Mouse (Mus musculus): ENCODE data around the gene Stk32c. TPM values are rescaled to one million over a fixed set of nuclear protein-coding genes. Genes with fewer than 3 reads are reported as not detected.

Stk32c gene
- total RNA-seq, 2 experiments from 2014 or later: 3.8 to 4.3 TPM

DNA sequence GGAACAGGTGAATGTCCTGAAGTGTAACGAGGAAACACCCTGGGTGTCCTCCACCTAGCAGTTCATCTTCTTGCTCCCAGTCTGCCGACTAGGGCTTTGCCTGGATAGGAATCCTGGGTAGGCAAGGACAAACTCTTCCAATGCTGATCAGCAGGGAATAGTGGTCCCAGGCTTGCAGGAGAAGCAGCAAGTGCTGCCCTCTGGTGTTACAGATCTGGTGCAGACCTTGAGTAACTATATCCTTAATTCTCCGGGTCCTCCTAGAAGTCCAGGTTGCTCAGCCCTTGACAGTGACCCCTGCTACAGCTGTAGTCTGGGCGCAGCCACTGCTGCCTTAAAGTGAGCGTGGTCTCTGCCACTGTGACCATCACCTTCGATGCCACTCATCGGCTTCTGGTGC is 13.0 kb downstream of the Stk32c start:
- DNase-seq (ENCODE audit: low spot score in 2 of 2): no peak

DNA sequence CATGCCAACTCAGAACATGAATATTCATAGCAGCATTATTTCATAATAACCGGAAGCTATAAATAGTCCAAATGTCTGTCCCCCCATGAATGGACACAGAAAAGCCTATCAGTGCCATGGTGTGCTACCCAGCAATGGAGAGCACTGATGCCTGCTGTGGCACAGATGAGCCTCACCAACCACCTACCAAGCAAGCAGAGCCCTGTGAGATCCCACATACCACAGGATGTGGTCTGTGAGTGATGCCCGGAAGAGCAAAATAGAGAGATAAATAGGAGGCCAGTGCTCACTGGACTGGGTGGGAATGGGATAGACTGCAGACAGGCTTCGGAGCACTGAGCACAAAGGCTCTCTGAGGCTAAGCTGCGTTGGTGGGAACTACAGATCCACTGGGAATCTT is 16.1 kb downstream of the Stk32c start:
- no peak for DNase-seq (ENCODE audit: low spot score in 2 of 2)

DNA sequence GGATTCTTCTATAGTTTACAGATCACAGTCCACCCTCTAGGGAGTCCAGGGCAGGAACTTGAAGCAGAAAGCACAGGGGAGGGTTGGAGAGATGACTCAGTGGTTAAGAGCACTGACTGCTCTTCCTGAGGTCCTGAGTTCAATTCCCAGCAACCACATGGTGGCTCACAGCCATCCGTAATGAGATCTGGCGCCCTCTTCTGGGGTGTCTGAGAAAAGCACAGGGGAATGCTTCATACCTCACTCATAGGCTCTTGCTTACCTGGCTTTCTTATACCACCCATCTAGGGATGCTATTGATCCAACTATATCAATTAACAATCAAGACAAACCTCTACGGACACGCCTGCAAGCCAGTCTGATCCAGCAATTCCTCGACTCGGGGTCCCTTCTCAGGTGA is 21.5 kb downstream of the Stk32c start:
- no peak for DNase-seq (ENCODE audit: low spot score in 2 of 2)

DNA sequence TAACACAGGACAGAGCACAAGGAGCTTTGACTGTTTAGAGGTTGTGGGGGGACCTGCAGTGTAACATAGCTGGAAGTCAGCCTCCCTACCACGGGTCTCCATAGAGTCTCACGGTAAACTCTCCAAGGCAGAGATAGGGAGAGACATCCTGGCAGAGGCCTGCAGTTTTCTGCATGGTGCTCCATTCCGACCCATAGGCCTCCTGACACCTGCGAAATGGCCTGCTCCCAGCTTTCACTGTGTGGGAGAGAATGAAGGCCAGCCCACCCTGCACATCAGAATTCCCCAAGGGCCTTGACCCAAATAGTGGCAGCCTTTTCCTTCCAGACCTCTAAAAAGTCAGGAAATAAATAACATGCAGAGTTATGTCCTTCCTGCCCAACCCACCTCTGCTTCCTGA is 22.5 kb downstream of the Stk32c start:
- DNase-seq (ENCODE audit: low spot score in 2 of 2): no peak

DNA sequence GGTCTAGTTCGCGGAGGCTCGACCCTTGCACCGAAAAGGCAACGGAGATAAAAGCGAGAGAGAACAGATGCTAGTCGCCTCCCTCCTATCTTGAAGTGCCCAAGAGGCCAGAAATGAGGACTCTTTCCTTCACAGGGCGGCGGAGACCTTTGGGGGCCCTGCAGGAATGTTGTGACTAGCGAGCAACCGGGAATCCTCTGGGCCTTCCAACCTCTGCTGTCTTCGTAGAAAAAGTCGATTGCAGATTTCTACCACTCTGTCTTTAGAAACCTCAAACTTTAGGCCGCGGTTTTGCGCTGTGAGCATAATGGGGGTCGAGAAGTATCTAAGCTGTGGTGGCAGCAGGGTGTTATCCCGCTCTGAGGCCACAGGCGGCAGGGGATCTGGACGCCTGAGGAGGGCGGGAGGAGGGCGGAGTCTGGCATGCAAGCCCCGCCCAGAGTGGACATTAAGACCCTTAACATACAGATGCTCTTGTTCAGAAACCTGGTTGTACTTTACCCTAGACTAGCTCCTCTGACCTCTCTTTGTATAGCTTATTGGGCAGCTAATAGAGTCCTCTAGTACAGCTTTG is 24.4 kb downstream of the Stk32c start:
- DNase-seq (ENCODE audit: low spot score in 2 of 2): no peak

DNA sequence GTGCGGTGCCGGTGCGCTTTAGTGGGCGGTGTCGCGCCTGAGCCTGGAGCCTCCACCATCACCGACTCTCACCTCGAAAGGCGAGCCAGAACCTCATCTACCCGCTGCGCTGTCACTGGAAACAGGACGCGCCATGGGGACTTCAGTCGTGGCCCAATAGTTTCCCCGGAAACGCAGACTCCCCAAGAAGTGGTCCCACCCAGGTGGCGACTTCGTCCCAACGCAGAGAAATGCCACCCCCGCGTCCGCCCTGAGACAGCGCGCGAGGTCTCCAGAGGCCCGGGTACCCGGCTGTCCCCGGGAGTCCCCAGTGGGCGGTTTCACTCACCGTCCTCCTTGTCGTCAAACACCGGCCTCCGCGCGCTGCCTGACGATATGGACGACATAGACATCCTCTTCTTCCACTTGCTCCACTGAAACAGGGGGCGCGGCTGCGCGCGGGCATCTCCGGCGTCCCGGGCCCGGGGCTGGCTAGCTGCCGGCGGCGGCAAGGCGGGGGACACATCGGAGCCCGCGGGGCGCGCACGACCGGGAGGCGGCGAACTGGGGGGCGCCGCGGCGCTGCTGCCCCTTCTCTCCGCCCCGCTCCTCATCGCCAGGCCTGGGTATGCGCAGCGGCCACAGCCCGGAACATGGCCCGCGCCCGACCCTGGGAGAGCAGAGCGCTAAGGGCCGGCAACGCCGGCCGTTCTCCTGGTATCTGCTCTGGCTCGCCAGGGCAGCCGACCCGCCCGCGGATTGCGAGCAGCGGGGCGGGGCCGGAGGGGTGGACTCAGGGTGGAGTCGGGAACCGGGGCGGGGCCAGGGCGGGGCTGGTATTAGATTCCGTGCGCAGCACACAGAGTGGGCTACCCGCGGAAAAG is 25.1 kb downstream of the Stk32c start:
- peak; percentile 50 to 56 for DNase-seq (ENCODE audit: low spot score in 2 of 2)

DNA sequence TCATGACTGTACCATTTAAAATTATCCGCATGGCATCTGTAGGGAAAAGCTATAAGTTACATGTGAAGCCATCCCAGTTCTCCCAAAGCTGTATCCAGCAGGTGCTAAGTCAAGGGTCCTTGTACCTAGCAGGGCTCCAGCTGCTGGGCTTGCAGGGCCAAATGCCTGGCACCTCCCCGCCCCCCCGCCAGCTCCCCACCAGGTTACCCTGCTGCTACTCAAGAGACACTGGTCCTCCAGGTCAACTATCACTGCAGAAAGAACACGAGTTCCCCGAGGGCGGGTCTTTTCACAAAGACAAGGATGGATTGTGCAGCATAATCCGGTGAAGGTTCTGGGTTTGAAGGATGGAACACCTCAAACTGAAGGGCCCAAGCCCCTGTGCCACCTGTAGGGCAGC is 25.8 kb downstream of the Stk32c start:
- no peak for DNase-seq (ENCODE audit: low spot score in 2 of 2)

DNA sequence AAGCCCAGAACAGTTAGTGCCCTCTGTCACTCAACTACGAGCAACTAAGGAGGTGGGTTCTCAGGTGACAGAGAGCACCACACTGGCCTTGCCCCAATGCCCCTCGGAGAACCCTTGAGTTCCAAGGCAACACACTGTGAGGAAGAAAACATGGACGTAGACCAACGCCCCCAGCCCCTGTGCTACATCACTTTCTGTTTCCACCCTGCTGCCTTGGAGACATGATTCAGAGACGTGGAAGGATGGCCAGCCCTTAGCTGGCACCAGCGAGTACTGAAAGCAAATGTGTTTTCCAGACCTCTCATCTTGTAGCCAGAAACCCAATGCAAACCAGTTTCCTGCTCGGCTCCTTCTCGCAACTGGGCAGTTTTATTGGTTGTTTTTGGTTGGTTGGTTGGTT is 26.7 kb downstream of the Stk32c start:
- no peak for DNase-seq (ENCODE audit: low spot score in 2 of 2)

DNA sequence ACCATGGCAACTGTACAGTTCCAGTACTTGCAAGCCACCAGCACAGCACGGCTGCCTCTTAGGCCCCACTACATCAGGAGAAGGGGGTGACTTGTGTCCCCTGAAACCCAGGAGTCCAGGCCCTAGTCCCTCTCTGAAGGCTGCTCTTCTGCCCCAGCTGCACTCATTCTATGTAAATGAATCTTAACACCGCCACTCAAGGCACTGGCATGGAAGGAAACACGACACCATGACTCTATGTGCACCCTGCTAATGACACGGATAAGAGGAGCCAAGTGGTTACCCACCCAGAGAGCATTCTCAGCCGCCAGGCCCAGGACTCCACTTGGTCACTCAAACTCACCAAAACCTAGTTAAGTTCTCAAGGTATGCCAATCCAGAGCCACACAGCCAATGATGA is 27.1 kb downstream of the Stk32c start:
- DNase-seq (ENCODE audit: low spot score in 2 of 2): no peak

DNA sequence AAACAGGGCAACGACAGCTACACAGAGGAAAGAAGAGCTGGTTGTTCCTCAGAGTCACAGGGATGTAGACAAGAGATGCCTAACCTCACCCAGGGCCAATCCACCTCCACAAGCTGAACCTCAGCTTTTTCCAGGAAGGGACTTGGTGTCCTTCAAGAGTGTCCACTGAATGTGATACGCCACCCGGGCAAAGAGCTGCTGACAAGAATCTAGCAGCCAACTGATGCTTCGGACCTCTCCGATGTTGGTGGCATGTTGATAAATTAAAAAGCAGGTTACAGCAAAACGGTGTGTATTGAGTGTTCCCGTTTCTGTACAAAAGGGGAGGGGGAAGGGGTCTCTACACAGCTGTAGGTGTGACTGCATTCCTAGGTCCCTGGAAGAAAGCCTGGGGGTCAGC is 28.3 kb downstream of the Stk32c start:
- no peak for DNase-seq (ENCODE audit: low spot score in 2 of 2)

DNA sequence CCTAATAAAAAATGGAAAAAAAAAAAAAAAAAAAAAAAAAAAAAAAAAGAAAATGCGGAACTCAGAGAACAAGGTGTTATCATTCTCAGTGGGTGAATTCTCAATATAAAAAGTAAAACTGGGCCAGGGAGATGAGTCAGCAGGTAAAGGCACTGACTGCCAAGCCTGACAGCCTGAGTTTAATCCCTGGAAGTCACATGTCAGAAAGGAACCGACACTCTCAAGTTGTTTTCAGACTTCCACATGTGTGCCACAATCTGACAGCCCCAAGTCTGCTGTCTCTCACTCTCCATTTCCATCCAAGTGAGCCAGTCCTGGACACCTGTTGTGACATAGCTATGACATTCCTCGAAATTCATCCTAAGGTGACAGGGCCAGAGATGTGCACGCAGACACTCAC is 28.7 kb downstream of the Stk32c start:
- DNase-seq (ENCODE audit: low spot score in 2 of 2): no peak

DNA sequence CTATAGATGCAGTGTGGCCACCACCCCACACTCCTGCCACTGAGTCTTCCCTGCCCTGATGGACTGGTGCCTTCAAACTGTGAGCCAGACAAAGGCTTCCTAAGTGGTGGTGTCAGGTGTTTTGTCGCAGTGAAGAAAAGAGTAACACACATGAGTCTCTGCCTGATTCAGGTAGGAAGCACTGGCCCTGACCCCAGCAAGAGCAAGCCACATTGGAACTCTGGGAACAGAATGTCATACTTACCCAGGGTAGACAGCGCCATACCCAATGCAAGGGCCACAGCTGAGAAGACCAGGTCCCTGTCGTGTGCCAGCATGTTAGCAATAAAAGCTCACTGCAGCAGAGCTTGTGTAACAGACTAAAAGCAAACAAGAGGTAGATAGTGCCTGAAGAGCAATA is 33.0 kb downstream of the Stk32c start:
- DNase-seq (ENCODE audit: low spot score in 2 of 2): no peak

DNA sequence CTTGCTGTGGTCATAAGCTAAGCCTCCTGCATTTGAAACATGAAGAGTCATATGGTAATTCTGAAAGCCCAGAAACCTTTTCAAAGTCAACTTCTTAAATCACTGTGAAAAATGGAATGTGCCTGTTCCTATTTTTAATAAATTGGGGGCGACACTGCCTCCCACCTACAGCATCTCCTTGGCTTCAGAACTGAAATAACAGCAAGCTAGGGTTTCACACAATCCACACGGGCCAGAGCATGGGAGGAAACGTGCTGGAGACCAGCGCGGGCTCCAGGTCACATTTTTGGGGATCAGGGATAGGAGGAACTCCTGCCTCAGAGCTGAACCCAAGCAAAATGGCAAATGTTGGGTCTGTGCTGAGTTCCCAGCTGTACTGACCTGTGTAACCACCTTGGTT is 33.8 kb downstream of the Stk32c start:
- no peak for DNase-seq (ENCODE audit: low spot score in 2 of 2)

DNA sequence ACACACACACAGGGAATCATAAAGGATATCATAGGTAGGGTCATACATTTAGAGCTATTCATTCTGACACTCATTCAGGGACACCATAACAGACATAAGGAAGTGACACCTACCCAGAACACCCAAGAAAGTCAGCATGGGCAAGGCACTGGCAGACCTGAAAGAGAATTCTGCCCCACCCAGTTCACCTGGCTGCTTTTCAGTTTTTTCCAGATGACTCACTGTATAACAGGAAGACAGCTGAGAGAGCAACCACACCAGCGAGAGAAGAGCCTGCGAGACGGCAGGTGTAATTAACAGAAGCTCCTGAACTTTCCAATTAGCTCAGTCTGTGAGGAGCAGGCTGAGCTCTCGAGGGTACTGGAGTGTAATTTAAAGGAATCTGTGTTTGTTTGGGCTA is 44.0 kb downstream of the Stk32c start:
- DNase-seq (ENCODE audit: low spot score in 2 of 2): no peak

DNA sequence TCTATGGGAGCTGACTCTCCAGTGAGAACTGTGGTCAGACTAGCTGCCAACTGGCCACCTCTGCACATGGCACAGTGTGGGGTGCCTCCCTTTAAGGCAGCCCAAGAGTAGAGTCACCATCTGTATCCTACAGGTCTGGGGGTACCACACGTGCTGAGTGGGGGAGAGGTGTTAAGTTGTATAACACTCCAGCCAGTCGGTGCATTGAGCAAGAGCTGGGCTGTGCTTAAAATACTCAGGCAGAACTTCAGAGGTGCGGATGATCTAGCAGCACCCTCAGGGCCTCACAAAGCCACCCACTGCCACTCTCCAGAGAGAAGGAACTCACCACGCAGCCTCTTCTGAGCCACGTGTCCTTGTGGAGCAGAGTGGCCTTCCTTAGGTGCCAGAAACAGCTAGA is 48.7 kb downstream of the Stk32c start:
- no peak for DNase-seq (ENCODE audit: low spot score in 2 of 2)

DNA sequence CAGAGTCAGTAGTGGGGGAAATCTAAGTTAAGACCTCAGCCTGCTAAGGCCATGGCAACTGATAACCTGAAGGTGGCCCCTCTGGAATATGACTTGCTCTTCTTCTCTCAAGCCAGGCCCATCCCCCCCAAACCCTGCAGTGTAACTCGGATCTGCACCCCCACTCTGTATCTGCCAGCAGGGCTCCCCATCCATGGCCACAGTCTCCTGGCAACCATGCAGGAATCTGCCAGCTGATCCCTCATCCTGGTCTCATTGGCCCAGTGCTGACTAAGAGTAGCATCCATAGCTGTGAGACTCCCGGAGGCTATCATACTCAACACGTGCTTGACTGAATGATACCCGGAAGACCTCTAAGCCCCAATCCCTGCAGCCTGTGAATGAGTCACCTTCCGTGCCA is 54.2 kb downstream of the Stk32c start:
- no peak for DNase-seq (ENCODE audit: low spot score in 2 of 2)

DNA sequence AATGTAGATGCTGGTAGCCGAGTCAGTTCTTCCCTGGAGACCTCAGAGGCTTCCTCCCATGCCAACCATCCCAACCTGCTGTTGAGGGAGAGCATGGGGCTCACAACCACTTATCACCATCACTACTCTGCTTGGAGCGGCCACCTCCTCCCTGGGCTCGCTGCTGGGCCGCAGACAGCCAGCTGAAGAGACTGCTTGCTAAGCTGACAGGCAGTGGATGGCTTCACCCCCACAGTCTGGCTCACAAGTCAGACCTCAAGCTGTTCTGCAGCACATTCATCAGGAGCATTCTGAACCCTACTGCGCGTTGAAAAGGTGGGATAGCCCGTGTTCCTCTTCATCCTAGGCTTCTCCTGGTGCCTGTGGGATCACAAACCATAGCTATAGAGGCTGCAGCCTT is 54.6 kb downstream of the Stk32c start:
- DNase-seq (ENCODE audit: low spot score in 2 of 2): no peak

DNA sequence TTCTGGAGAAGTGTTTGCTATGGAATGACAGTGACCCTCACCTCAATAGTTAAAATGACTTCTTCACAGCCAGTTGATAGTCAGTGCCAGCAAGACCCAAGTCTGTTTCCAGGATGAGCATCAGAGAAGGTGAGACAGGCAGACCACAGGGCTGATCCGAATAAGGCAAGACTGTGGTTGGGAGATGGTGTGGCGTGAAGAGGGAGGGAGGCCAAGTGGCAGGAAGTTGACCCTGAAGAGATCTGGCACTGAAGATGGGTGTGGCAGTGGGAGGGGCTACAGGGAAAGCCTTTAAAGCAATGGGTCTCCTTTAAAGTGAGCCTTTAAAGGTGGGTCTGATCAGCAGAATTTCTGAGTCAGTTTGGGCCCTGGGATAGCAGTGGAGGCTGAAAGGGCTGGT is 55.6 kb downstream of the Stk32c start:
- no peak for DNase-seq (ENCODE audit: low spot score in 2 of 2)

DNA sequence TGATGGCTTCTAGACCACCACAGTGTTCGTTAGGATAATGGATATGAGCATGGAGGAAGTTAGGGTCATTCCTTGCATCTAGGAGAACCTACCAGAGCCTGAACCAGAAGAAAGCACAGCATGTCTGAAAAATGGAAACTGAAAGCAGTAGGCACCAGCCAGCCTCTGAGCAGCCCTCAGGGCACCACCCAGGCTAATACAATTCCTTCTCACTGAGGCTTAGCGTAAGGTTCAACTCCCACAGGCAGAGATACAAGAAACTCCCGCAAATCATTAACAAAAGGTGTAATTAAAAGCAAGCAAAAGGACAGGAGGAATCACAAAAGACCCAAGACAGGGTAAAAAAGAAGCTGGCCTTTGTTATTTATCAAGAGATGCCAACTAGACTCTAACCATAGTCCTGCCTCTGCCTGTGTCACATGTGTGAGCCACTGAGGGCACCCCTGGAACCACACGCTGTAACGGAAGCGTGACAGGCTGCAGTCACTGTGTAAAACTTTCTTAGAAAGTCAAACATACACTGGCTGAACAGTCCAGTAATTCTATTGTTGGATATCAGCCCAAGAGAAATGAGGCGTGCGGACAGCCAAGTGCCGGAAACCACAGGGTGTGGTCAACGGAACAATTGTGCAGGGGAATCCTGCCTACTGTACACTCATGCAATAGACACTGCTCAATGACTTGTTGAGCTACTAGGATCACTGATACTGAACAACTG is 56.6 kb downstream of the Stk32c start:
- DNase-seq (ENCODE audit: low spot score in 2 of 2): no peak

DNA sequence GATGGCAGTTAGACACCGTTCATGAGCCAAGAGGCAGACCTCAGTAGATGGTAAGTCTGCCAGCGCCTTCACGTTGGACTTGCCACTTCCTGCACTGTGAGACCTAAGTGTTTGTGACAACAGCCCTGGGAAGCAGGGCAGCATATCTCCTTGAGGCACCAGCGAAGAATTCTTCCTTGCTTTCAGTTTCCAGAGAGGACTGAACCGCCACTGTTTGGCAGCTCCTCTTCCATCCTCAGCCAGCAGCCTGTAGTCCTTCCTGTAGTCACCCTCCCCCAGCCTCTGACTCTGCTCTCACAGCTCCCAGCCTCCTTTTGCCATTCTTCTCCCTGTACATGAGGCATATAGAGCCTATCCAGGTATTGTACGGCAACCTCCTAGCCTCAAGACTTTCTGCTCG is 60.2 kb downstream of the Stk32c start:
- DNase-seq (ENCODE audit: low spot score in 2 of 2): no peak

DNA sequence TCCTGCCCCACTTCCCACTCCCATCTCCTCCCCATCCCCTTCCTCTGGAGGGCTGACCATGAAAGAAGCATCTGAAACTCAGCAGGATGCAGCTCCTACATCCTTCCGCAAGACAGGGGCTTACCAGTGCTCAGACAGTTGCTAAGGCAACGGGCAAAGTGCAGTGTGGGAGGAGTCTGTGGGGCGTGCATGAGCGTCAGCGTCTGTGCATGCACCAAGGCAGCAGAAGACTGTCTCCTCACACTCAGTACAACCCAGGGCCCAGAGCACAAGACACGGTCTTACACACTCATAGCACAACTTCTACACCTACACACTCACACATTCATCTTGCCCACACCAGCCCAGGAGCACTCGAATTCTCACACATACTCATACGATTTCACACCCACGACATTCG is 62.0 kb downstream of the Stk32c start:
- DNase-seq (ENCODE audit: low spot score in 2 of 2): no peak

DNA sequence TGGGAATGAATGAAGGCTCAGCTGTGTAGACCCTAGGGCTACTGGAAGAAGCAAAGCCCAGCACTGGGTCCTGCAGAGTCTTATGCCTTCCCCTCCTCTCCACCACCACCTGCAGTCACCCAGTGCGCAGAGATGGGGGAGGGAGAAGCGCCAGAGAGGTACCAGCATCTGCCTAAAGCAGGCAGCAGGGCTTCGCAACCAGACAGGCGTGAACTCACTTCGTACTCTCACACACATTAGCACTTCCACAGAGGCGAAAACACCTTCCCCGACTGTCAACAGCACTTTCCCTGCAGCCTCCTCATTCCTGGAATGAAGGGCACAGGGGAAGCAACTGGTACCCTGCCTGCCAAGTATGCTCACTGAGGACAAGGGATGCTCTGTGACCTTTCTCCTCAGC is 63.7 kb downstream of the Stk32c start:
- DNase-seq (ENCODE audit: low spot score in 2 of 2): no peak

DNA sequence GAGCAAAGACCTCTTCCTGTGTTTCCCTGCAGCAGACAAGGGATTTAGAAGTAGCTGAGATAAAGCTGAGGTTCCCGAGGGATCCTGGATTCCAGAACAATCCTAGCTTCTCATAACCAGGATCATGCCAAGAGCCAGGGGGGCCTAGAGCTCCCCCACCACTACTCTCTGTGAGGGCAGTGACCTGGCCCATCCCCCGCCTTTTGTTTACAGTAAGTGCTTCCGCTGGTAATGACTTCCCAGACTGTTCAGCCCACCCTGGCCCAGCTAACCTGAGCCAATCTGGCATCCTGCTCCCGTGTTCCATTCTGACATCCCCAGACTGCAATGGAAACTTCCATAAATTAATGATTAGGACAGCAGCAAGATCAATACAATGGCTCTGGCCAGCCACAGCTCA is 65.7 kb downstream of the Stk32c start:
- DNase-seq (ENCODE audit: low spot score in 2 of 2): no peak

All from adrenal gland, postnatal 4 days (tissue).